Comparison of ENCODE assay signal across 23 mouse cellular contexts in the genomic region with DNA sequence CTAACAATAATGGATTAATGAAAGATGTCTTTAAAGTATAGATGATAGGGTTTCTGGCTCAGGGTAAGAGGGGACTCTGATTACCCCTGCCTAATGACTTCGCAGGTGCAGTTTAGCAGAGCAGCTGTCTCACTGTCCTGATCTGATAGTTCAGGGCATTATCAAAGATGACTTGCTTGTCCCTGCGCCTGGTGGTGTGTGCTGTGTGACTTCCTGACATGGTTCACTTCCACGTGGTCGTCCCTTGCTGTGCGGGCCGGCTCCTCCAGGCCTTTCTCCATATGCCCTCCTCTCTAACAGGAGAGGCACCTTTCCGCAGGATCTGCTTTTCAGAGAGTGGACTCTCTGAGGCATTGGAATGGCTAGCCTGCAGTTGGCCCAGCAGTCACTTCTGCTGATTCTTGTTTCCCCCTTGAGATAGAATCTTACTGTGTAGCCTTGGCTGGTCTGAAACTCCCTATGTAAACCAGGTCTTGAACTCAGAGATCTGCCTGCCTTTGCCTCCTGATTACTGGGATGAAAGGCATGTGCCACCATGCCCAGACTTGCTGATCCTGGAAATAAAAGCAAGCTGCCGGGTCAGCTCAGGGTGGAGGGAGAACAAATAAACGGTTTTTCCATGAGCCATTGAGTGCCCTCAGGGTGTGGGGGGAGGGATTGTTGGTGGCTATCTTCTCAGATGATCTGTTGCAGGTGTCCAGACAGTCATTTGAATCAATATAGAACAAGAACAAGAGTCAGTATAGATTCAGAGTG. TPM values are rescaled to one million over a fixed set of nuclear protein-coding genes. Genes with fewer than 3 reads are reported as not detected.
DNase-seq lines count a peak whose midpoint lies in the region; ATAC-seq and TF ChIP-seq lines count a peak whose summit lies in the region.
"Had no signal": no experiment of that assay in that cellular context is flagged by ENCODE, and none has a peak within 500 bp of the region (broad histone marks: within the 10 kb centered on the region; RNA-seq: fewer than 3 reads in every experiment).

No protein-coding gene starts in this region.

- H3K4me3 ChIP-seq in intestine, embryonic 16.5 days (ENCODE audit: low read length) = no peak overlapping the region
- no peak overlapping the region for H3K4me3 ChIP-seq in intestine, embryonic 15.5 days (replicated peaks)
- H3K4me3 ChIP-seq in MEL (ENCODE audit: control insufficient read depth in 1 of 2, insufficient read depth in 1 of 2, low read depth in 2 of 2, low read length in 2 of 2) = no peak overlapping the region
- no peak overlapping the region for H3K4me3 ChIP-seq in heart, embryonic 11.5 days (ENCODE audit: low read depth, low read length)
- H3K4me3 ChIP-seq: forebrain, embryonic 12.5 days; gastrocnemius, adult 2 months; kidney, embryonic 15.5 days; left cerebral cortex, adult 2 months; limb, embryonic 10.5 days had no signal

- DNase-seq in cerebellum, adult 8-10 months = peak; percentile 24
- DNase-seq in MEL (ENCODE audit: low read depth, low spot score) (peak; percentile 8), adipocyte (ENCODE audit: low spot score) (no peak)
- DNase-seq: adrenal gland, postnatal 25 days; gastrocnemius, adult 2 months; kidney, adult 11 months; liver, postnatal 0 days; right cerebral cortex, adult 18-20 months; right cerebral cortex, postnatal 4 days; thymus, postnatal 14 days had no signal

- no peaks in the 10 kb centered on the region for H3K27me3 ChIP-seq in intestine, embryonic 16.5 days (replicated peaks; ENCODE audit: control insufficient read depth, insufficient read depth, low read length)
- H3K27me3 ChIP-seq in intestine, embryonic 15.5 days (replicated peaks) = no peaks in the 10 kb centered on the region
- H3K27me3 ChIP-seq in MEL (ENCODE audit: control insufficient read depth in 1 of 2, insufficient read depth in 2 of 2, low read length in 2 of 2) = no peaks in the 10 kb centered on the region
- no peaks in the 10 kb centered on the region for H3K27me3 ChIP-seq in heart, embryonic 11.5 days (ENCODE audit: control insufficient read depth, insufficient read depth, low read length)
- H3K27me3 ChIP-seq: forebrain, embryonic 12.5 days; kidney, embryonic 15.5 days had no signal

- H3K9ac ChIP-seq in intestine, embryonic 16.5 days (ENCODE audit: low read depth, low read length) = peak overlapping the region; percentile 8; the same call in 1 of the 2 replicates
- H3K9ac ChIP-seq in intestine, embryonic 15.5 days = no peak overlapping the region
- H3K9ac ChIP-seq in MEL (ENCODE audit: control insufficient read depth, low read depth, low read length, poor library complexity, severe bottlenecking) = no peak overlapping the region
- no peak overlapping the region for H3K9ac ChIP-seq in heart, embryonic 11.5 days (ENCODE audit: low read depth, low read length)
- H3K9ac ChIP-seq: forebrain, embryonic 12.5 days; kidney, embryonic 15.5 days; liver, postnatal 0 days had no signal

- WGBS in intestine, embryonic 16.5 days = 73% methylated on average over 9 of the region's 9 CpGs
- 70% methylated on average over 9 of the region's 9 CpGs for WGBS in intestine, embryonic 15.5 days
- 65% methylated on average over 9 of the region's 9 CpGs for WGBS in heart, embryonic 11.5 days (ENCODE audit: insufficient replicate concordance)

- H3K27ac ChIP-seq in intestine, embryonic 16.5 days (ENCODE audit: low read length) = no peak overlapping the region
- no peak overlapping the region for H3K27ac ChIP-seq in intestine, embryonic 15.5 days
- no peak overlapping the region for H3K27ac ChIP-seq in MEL (ENCODE audit: control insufficient read depth, low read depth, low read length)
- H3K27ac ChIP-seq in heart, embryonic 11.5 days (ENCODE audit: low read depth, low read length) = no peak overlapping the region
- H3K27ac ChIP-seq: forebrain, embryonic 12.5 days; gastrocnemius, adult 2 months; hindbrain, postnatal 0 days; kidney, embryonic 15.5 days; left cerebral cortex, adult 2 months; limb, embryonic 10.5 days; macrophage had no signal

- no peaks in the 10 kb centered on the region for H3K79me2 ChIP-seq in MEL (ENCODE audit: control insufficient read depth, insufficient read depth, low read length, poor library complexity)

- H3K36me3 ChIP-seq in intestine, embryonic 16.5 days (ENCODE audit: control insufficient read depth, insufficient read depth, low read length) = no peaks in the 10 kb centered on the region
- no peaks in the 10 kb centered on the region for H3K36me3 ChIP-seq in intestine, embryonic 15.5 days
- no peaks in the 10 kb centered on the region for H3K36me3 ChIP-seq in MEL (ENCODE audit: control insufficient read depth in 1 of 2, insufficient read depth in 2 of 2, low read length in 2 of 2)
- H3K36me3 ChIP-seq in heart, embryonic 11.5 days (ENCODE audit: control insufficient read depth, insufficient read depth, low read length) = no peaks in the 10 kb centered on the region
- H3K36me3 ChIP-seq: forebrain, embryonic 12.5 days; kidney, embryonic 15.5 days; limb, embryonic 10.5 days had no signal

- H3K4me1 ChIP-seq in intestine, embryonic 16.5 days (ENCODE audit: control insufficient read depth, insufficient read depth, low read length) = no peaks in the 10 kb centered on the region
- 0 out of 2 replicates have a peak, but pooled peaks cover 3% of the 10 kb centered on the region for H3K4me1 ChIP-seq in intestine, embryonic 15.5 days (replicated peaks)
- H3K4me1 ChIP-seq in MEL (ENCODE audit: control insufficient read depth in 1 of 2, insufficient read depth in 2 of 2, low read length in 2 of 2) = peaks cover 0 to 3% of the 10 kb centered on the region in 2 experiments; a peak in 2 of 4 replicates
- peaks cover 4% of the 10 kb centered on the region; the same call in 1 of the 2 replicates for H3K4me1 ChIP-seq in heart, embryonic 11.5 days (ENCODE audit: control insufficient read depth, insufficient read depth, low read length)
- H3K4me1 ChIP-seq: limb, embryonic 10.5 days had no signal

- TF ChIP-seq POLR2A in MEL (IDR thresholded peaks at IDR 0.05; ENCODE audit: control insufficient read depth in 1 of 2, insufficient read depth in 1 of 2, low read depth in 1 of 2, low read length in 2 of 2, poor library complexity in 1 of 2) = no peak

- TF ChIP-seq EP300 in MEL (IDR thresholded peaks at IDR 0.05; ENCODE audit: low read depth in 1 of 2, low read length in 2 of 2) = no peak

- TF ChIP-seq CTCF in MEL (IDR thresholded peaks at IDR 0.05 in 2 of 3, conservative IDR thresholded peaks at IDR 0.05 in 1 of 3; ENCODE audit: control insufficient read depth in 1 of 3, insufficient read depth in 1 of 3, low read depth in 2 of 3, low read length in 3 of 3, poor library complexity in 1 of 3, severe bottlenecking in 1 of 3) = no peak; a peak in 1 of 6 replicates

- H3K9me3 ChIP-seq in intestine, embryonic 16.5 days (ENCODE audit: control insufficient read depth, low read length) = no peaks in the 10 kb centered on the region
- H3K9me3 ChIP-seq in intestine, embryonic 15.5 days = no peaks in the 10 kb centered on the region
- no peaks in the 10 kb centered on the region for H3K9me3 ChIP-seq in MEL (replicated peaks; ENCODE audit: insufficient read depth, low read length)
- H3K9me3 ChIP-seq in heart, embryonic 11.5 days (replicated peaks; ENCODE audit: control insufficient read depth, low read length) = no peaks in the 10 kb centered on the region
- H3K9me3 ChIP-seq: forebrain, embryonic 12.5 days; kidney, embryonic 15.5 days; limb, embryonic 10.5 days had no signal

- no peak for TF ChIP-seq RAD21 in MEL (IDR thresholded peaks at IDR 0.05; ENCODE audit: low read depth, low read length)

- no peak for ATAC-seq in cerebellum, adult (ENCODE audit: insufficient number of reproducible peaks, low FRiP score, low TSS enrichment)
- ATAC-seq in intestine, embryonic 16.5 days = no peak
- ATAC-seq in intestine, embryonic 15.5 days = no peak
- ATAC-seq in megakaryocyte progenitor cell, adult 5-6 weeks (replicated peaks; ENCODE audit: poor library complexity) = peak; percentile 73
- no peak for ATAC-seq in heart, embryonic 11.5 days (replicated peaks; ENCODE audit: insufficient number of reproducible peaks, low FRiP score, low TSS enrichment)
- ATAC-seq: hindbrain, postnatal 0 days; liver, postnatal 0 days; lung, postnatal 0 days had no signal

- H3K4me2 ChIP-seq in intestine, embryonic 16.5 days (ENCODE audit: low read depth, low read length) = no peak overlapping the region
- H3K4me2 ChIP-seq in intestine, embryonic 15.5 days (replicated peaks) = no peak overlapping the region
- H3K4me2 ChIP-seq in heart, embryonic 11.5 days = no peak overlapping the region
- H3K4me2 ChIP-seq: forebrain, embryonic 12.5 days; kidney, embryonic 15.5 days; midbrain, embryonic 11.5 days had no signal

TF ChIP-seq in MEL, 35 proteins besides CTCF, POLR2A, EP300 and RAD21 (continues in another document):
- TF ChIP-seq JUND (IDR thresholded peaks at IDR 0.05; ENCODE audit: low read depth, low read length) (no peak), USF2 (IDR thresholded peaks at IDR 0.05; ENCODE audit: borderline replicate concordance in 1 of 2, insufficient read depth in 1 of 2, low read depth in 1 of 2, low read length in 2 of 2) (no peak), NELFE (IDR thresholded peaks at IDR 0.05; ENCODE audit: low read depth, low read length) (no peak), TAL1 (IDR thresholded peaks at IDR 0.05; ENCODE audit: low read length) (no peak), MAZ (IDR thresholded peaks at IDR 0.05; ENCODE audit: low read depth, low read length) (no peak), ELF1 (IDR thresholded peaks at IDR 0.05; ENCODE audit: low read depth, low read length) (no peak), SIN3A (IDR thresholded peaks at IDR 0.05; ENCODE audit: low read length) (no peak), MYB (IDR thresholded peaks at IDR 0.05; ENCODE audit: low read depth, low read length) (no peak), UBTF (IDR thresholded peaks at IDR 0.05; ENCODE audit: borderline replicate concordance, insufficient read depth, low read depth, low read length) (no peak), MXI1 (IDR thresholded peaks at IDR 0.05; ENCODE audit: low read depth, low read length) (no peak), E2F4 (IDR thresholded peaks at IDR 0.05; ENCODE audit: borderline replicate concordance, low read depth, low read length) (no peak), SMC3 (IDR thresholded peaks at IDR 0.05; ENCODE audit: low read depth, low read length) (no peak), MAX (IDR thresholded peaks at IDR 0.05; ENCODE audit: low read length) (no peak), ETS1 (IDR thresholded peaks at IDR 0.05; ENCODE audit: low read depth, low read length) (no peak)

RNA-seq across cellular contexts. Expression of a gene that starts 44.7 kb away (rescaled TPM):
- polyA plus RNA-seq in intestine, embryonic 16.5 days (2015; fragmentation: Nextera tagmentation; extraction: Ambion mirVana) = 1.9 and 2.1 TPM in 2 replicates
- polyA plus RNA-seq in intestine, embryonic 15.5 days (2015; fragmentation: Nextera tagmentation; extraction: Ambion mirVana) = 2.9 and 3.2 TPM in 2 replicates
- 4.0 and 5.7 TPM in 2 replicates for total RNA-seq in MEL (2012; rRNA removed)
- polyA plus RNA-seq in MEL (2012; ENCODE audit: insufficient read depth in 1 of 2, insufficient read length in 2 of 2, low read depth in 1 of 2, low replicate concordance in 2 of 2, missing spikeins in 1 of 2) = 10 to 100 TPM in 1 of 2 experiments, not detected in 1; 10.7 TPM
- 6.4 and 8.0 TPM in 2 replicates for total RNA-seq in megakaryocyte progenitor cell, adult 5-6 weeks (2015)
- 5.5 and 5.8 TPM in 2 replicates for total RNA-seq in megakaryocyte progenitor cell, adult 5-6 weeks (2017)
- polyA plus RNA-seq in heart, embryonic 11.5 days (2014; fragmentation: Nextera tagmentation; extraction: Ambion mirVana) = 3.7 and 4.1 TPM in 2 replicates
